Mouse (Mus musculus) splenic B cell, adult 2 months (primary cell): ENCODE data around the gene Lcn2.
"Not testable (repeated sequence)": the region's sequence is repeated elsewhere in the genome, so short reads cannot be mapped to it uniquely, and the experiment has no call there.

Experiments used
- DNase-seq: peaks from one replicate; pipeline ENCODE4 v3.0.0-alpha.2; 2011; ENCODE audit warnings: low read depth, low spot score
- H3K27me3 ChIP-seq: 2 replicates; pipeline ENCODE4 v1.6.1; 2012; ENCODE audit warnings: mild to moderate bottlenecking, low read length, moderate library complexity, mixed read lengths; ENCODE audit not compliant: control insufficient read depth, poor library complexity, insufficient read depth, severe bottlenecking
- H3K36me3 ChIP-seq: 2 replicates; pipeline ENCODE4 v1.6.1; 2012; ENCODE audit warnings: mild to moderate bottlenecking, low read length, moderate library complexity, mixed read lengths; ENCODE audit not compliant: control insufficient read depth, poor library complexity, insufficient read depth, severe bottlenecking

The Lcn2 gene

DNA sequence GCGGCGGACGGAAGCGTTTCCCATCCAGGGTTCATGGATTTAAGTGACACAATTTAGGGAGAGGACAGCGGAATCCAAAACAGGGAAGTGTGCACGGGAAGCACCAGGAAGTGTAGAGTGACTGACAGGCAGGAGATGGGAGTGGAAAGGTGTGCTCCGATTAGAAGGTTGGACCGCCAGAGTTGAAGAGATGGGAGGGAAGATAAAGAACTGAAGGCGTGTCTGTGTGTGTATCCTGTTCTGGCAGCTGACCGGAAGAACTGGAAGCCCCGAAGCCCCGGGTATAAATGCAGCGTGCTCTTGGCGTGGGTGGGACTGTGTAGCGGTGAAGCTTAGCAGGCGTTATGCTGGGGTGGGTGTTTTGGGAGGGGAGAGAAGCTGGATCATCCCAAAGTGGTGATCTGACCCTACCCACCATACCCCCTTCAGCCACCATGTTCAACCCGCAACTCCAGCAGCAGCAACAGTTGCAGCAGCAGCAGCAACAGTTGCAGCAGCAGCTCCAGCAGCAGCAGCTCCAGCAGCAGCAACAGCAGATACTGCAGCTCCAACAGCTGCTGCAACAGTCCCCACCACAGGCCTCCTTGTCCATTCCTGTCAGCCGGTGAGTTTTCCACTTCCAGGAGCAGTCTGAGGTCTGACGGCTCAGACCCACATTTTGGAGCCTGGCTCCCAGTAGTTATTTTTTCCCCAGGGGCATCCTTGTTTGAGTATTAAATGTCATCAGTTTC lies 24.5 kb downstream of the Lcn2 start:
- DNase-seq, result peak; percentile 46
- Histone ChIP-seq H3K27me3 (no peaks in the 10 kb centered on the region), H3K36me3 (peaks cover 1% of the 10 kb centered on the region)

DNA sequence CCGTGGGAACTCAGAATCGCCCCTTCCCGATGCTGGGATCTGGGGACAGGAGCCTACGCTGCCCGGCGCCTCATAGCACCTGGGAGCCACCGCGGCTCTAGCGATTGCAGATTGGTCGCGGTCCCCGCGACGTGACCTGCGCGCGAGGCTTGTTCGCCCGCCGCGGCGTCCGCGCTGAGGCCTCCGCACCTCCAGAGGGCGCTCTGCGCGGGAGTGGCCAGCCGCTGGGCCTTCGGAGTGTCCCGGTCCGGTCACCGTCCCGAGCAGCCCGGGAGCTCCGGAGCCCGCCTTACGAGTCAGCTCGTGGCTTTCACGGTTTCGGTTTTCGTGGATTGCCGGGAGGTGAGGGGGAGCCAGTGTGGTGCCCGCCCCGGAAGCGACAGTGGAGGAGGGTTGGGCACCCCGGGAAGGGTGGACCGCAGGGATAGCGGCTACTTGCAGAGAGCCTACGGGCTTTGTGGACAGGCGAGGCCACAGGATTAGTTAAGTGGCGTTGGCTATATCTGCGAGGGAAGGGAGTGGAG lies 25.2 kb downstream of the Lcn2 start:
- peak; percentile 90 for DNase-seq
- H3K27me3 ChIP-seq, result no peaks in the 10 kb centered on the region
- peaks cover 1% of the 10 kb centered on the region for H3K36me3 ChIP-seq

DNA sequence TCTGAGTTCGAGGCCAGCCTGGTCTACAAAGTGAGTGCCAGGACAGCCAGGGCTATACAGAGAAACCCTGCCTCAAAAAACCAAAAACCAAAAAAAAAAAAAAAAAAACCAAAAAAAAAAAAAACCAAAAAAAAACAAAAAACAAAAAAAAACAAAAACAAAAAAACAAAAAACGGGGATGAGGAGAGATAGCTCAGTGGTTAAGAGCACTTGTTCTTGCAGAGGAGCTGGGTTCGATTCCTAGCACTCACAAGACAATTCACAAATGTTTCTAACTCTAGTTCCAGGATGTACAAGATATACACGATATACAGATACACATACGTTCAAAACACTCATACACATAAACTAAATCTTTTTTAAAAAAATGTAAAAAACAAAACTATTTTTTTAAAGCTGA lies 25.8 kb downstream of the Lcn2 start:
- H3K36me3 ChIP-seq, DNase-seq, H3K27me3 ChIP-seq: not testable (repeated sequence)

DNA sequence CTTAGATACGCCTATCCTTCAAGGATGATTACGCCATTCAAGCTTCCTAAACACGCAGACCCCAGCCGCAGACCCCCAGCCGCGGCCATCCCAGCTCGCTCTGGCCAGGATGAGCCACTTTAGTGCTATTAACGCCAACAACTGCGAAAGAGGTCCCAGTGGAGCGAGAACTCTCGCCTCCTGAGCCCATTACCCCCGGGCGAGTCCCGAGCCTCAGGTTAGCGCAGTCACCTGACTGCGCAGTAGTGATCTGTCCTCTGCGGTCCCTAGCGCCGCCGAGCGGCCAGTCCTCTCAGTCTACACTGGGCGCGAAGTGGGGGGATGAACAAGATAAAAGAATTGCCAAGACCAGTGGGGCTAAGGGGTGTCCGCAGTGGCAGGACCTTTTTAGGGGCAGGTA lies 26.6 kb downstream of the Lcn2 start:
- peak; percentile 80 for DNase-seq
- Histone ChIP-seq H3K27me3 (no peaks in the 10 kb centered on the region; the same call in 1 of the 2 replicates), H3K36me3 (no peaks in the 10 kb centered on the region; the same call in 1 of the 2 replicates)

DNA sequence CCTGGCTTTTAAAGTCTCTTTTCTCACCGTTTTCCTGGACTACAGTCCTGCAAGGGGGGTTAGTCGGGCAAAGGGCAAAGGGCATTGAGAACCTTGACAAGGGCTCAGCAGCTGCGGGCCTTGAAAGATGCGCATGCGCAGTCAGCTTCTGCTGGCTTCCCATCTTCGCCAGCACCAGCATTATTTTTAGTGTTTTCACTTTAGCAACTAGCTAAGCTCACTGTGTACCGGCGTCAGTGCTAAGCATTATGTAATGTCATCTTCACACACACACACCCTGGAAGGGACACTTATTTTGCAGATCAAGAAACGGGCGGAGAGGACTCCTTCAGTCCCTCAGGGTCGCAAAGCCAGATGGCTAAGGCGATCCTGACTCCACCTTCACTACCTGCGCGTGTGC lies 27.3 kb downstream of the Lcn2 start:
- no peaks in the 10 kb centered on the region; the same call in 1 of the 2 replicates for H3K36me3 ChIP-seq
- DNase-seq, result peak; percentile 78
- H3K27me3 ChIP-seq, result no peaks in the 10 kb centered on the region; the same call in 1 of the 2 replicates

DNA sequence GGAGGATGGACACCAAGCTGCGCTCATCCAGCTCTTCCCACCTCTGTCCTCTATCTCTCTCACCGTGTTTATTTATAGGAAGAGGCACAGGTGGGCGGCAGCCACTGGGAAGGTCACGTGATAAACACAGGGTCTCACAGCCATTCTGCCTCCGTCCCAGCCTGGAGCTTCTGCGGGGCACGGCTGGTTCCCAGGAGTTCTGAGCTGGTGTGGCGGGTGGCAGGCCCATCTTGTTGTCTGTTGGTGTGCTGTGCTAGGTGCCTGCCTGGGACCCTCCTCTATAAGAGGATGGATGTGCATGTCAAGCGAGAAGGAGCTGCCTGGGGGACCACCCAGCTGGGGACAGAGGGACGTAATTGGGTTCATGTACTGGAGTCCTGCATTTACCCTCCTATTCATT lies 29.7 kb downstream of the Lcn2 start:
- Histone ChIP-seq H3K27me3 (no peaks in the 10 kb centered on the region; the same call in 1 of the 2 replicates), H3K36me3 (no peaks in the 10 kb centered on the region)
- no peak for DNase-seq

DNA sequence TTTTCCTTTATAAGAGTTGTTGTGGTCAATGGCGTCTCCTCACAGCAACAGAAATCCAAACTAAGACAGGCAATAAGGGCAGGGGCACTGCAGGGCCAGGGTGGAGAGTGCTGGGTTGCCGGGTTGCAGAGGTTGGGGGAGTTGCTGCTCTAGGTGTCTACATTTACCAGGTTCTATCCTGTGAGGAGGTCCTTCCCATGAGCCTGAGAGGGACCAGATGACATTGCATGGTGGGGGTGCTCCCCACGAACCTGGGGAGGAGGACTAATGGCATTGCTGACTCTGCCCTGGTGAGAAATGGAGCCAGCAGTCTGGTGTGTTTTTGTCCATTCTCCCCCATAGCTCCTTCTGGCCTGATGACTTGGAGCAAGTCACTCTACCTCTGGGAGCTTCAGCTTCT lies 30.3 kb downstream of the Lcn2 start:
- no peaks in the 10 kb centered on the region for H3K36me3 ChIP-seq
- DNase-seq, result no peak

DNA sequence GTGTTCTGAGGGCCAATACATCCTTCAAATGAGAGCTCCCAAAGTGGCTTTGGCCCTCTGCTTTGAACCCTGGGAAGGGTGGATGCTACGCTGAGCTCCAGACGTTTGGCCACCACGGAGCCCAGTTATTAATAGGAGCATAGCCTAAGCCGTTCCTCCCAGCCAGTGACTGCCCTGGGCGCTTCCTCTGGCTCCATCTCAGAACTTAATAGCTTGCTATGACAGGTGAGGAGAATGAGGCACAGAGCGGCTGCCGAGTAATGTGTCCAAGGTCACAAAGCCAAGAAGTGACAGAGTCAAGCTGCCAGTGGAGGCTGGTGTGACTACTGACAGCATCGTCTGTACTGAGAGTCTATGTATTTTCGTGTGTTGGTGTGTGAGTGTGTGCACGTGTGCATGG lies 31.8 kb downstream of the Lcn2 start:
- H3K27me3 ChIP-seq, result peaks cover 2% of the 10 kb centered on the region; the same call in 1 of the 2 replicates
- no peak for DNase-seq
- no peaks in the 10 kb centered on the region for H3K36me3 ChIP-seq

More for the DNA sequence above, 30.3 kb downstream of the Lcn2 start:
- peaks cover 1% of the 10 kb centered on the region; the same call in 1 of the 2 replicates for H3K27me3 ChIP-seq

DNA sequence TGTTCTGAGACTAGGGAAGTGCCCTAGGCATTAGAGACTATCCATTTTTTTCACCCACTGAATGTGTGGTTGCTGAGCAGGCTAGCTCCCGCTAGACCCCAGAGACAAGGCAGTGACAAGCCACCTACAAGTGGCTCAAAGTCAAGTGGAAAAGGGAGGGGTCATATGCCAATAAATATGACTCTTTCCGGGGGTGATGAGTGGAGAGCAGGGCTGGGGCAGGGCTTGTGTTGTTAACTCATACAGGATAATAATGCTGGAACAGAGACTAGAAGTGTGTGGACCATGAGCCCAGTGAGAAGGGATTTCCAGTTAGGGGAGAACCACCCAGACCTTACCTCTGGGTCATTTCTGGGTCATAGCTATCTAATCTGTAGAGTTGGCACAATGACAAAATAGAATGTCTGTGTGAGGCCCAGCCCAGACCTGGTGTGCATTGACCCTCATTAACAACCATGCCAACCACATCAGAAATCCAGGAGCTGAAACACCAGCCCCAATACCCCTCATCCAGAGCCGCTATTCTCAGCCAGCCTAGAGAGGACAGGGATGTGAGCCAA lies 33.6 kb downstream of the Lcn2 start:
- DNase-seq, result no peak
- Histone ChIP-seq H3K27me3 (peaks cover 2% of the 10 kb centered on the region; the same call in 1 of the 2 replicates), H3K36me3 (no peaks in the 10 kb centered on the region)

DNA sequence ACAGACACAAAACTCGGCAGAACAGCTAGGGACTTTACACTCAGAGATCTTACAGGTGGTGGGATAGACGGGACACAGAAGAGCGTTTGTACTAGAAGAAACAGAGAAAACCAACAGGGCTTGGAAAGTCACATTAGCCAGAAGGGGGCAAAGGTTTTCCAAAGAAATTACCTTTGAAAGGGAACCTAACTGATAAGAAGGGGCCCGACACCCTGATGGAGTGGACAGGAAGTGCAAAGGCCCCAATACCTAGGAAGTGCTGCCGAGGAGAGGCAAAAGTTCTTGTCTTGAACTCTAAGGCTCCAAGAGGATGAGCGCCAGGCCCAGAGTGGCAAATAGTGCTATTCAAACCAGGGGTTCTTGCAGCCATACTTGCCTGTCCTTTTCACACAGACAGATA lies 34.2 kb downstream of the Lcn2 start:
- Histone ChIP-seq H3K36me3 (no peaks in the 10 kb centered on the region), H3K27me3 (peaks cover 2% of the 10 kb centered on the region; the same call in 1 of the 2 replicates)
- no peak for DNase-seq

DNA sequence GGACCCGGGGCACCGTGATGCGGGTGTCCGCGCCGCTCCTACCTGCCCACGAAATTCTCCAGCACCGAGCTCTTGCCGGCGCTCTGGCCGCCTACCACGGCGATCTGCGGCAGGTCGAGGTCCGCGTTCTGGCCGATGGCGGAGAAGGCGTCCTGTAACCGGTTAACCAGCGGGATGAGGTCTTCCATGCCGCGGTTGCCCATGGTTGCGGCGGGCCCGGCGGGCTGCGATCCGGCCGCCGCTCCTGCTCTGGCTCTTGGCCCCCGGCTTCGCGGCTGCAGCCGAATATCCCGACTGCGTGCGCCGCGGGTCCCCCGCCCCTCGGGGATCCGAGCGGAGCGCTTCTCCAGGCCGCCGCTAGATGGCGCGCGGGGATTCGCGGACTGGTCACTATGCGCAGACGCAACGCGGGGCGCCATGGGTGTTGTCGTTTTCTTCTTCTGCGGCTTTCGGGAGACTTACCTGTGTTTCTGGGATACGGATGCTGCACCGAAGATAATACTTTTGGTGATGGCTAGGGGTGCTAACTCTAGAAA lies 35.0 kb downstream of the Lcn2 start, which contains the start of gene Dnm1:
Dnm1 (minus strand) TSS at position 332 of the 536 bp plus-strand sequence.
- peak; percentile 90 for DNase-seq
- H3K36me3 ChIP-seq, result no peaks in the 10 kb centered on the region
- H3K27me3 ChIP-seq, result peaks cover 2% of the 10 kb centered on the region; the same call in 1 of the 2 replicates

DNA sequence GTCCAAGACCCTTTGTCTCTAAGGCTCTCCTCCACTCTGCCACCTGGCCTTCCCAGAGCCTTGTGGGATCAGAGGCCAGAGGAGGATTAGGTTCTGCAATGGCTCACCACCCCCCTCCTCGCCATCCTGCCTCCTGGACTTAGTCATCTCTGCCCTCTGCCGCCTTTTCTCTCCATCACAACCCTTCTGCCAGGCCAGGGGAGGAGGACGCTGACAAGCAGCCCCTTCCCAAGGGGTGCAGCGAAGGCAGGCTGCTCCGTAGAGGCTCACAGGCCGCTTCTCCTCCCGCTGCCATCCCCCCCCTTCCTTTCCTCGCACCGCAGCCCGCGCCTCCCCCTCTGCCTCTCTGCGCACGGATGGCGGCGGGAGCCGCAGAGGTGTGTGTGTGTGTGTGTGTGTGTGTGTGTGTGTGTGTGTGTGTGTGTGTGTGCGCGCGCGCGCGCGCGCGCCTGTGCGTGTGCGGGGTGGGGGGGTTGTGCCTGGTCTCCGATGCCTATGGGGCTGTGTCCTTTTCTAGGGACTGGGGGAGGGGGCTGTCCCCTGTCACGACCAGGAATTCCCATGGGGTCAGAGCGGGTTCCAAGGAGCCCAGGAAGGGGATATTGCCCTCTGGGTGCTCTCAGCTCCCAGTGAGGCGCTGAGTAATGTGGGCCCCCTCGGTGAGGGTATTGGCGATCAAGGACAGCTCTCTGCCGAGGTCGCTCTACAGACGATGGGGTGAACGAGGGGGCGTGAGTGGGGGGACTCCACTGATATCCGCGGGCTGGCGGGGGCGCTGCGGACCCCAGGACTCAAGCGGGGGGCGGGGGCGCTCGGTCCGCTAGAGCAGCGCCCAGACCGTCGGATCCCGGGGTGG lies 35.7 kb downstream of the Lcn2 start, which contains the start of gene Ciz1:
Ciz1 (plus strand) TSS at position 177 of the 856 bp plus-strand sequence.
- 0 out of 2 replicates have a peak, but pooled peaks cover 2% of the 10 kb centered on the region for H3K27me3 ChIP-seq
- H3K36me3 ChIP-seq, result no peaks in the 10 kb centered on the region
- DNase-seq, result peak; percentile 47

DNA sequence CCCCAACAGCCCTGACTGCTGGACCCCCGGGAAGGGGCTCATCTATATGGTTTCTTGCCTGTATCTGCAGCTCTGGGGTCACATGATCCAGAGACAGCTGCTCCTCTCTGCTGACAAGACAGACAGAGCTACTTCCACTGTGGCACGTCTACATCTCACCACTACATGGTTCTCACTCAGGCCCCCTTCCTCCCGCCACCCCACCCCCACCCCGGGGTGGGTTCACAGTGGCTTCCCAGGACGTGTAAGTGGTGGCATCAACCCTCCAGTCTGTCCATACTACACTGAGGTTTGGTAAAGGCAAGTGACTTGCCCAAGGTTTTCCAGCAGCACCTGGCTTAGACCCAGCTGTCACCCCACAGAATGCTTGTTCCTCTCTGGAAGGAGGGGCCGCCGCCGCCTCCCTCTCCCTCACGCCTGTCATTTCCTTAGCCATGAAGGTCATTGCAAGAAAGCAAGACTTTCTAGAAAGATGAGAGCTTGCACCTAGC lies 36.5 kb downstream of the Lcn2 start:
- Histone ChIP-seq H3K27me3 (0 out of 2 replicates have a peak, but pooled peaks cover 2% of the 10 kb centered on the region), H3K36me3 (no peaks in the 10 kb centered on the region)
- DNase-seq, result no peak

DNA sequence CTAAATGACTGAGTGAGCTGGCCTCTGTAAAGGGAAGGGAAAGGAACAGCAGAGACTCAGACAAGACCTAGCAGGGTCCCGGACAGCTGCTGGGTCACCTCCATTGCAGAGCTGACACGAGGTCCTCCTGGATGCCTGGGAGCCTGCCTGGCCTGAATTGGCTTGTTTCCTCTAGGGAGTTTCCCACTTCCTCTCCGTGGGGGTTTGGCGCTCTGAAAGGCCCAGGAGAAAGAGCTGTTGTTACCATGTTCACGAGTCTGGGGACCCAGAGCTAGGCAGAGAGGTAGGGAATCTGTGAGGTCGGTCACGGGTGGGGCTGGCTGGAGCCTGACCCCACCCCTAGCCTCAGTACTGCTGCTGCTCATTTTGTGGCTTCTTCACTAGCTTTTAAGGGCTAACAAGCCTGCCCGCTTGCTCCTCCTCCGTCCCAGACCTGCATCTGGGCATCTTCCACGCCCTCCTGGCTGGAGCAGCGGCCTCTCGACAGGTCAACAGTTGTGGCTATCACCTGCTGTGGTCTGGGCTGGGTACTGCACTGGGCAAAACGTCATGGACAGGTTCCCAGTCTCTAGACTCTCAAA lies 37.5 kb downstream of the Lcn2 start:
- Histone ChIP-seq H3K27me3 (0 out of 2 replicates have a peak, but pooled peaks cover 2% of the 10 kb centered on the region), H3K36me3 (no peaks in the 10 kb centered on the region)
- no peak for DNase-seq
